Mouse (Mus musculus) gastrocnemius, adult 8-10 months (tissue): ENCODE data around the gene Samd8. TPM values are rescaled to one million over a fixed set of nuclear protein-coding genes. Genes with fewer than 3 reads are reported as not detected.

Source experiments
- DNase-seq, 2 experiments: peaks; one replicate each; pipeline ENCODE4 v3.0.0; 2022; ENCODE audit warnings: low spot score in 2 of 2
- total RNA-seq, 4 experiments: library from RNA; stranded (reverse); gene quantifications; 2 replicates each; pipeline ENCODE4 v1.2.4; 2022

Gene Samd8
- 10 to 100 TPM; 67.9 to 82.1 (median 78.9) TPM for total RNA-seq

- DNase-seq = peak; percentile 71 to 78
Observed at GRCm38 (mm10) chr14:21750008-21750880, at the start of gene Samd8. Gene Samd8 (plus strand): TSS chr14:21750531.

GRCm38 (mm10) chr14:21702691-21703090 lies 47.6 kb upstream of the Samd8 start:
- no peak for DNase-seq

- DNase-seq = no peak
Observed at GRCm38 (mm10) chr14:21703255-21703654, 47.1 kb upstream of the Samd8 start.

GRCm38 (mm10) chr14:21705462-21705861 lies 44.9 kb upstream of the Samd8 start:
- DNase-seq = no peak

- peak in 1 of 2 experiments; percentile 49 for DNase-seq
Observed at GRCm38 (mm10) chr14:21706759-21707571, 43.4 kb upstream of the Samd8 start.

GRCm38 (mm10) chr14:21709545-21709944 lies 40.8 kb upstream of the Samd8 start:
- no peak for DNase-seq

GRCm38 (mm10) chr14:21711231-21711630 lies 39.1 kb upstream of the Samd8 start:
- no peak for DNase-seq

GRCm38 (mm10) chr14:21714486-21714885 lies 35.8 kb upstream of the Samd8 start, which contains the start of gene Dupd1:
Gene Dupd1 (minus strand): TSS chr14:21714576.
- DNase-seq = peak; percentile 34 to 45

GRCm38 (mm10) chr14:21719646-21720383 lies 30.5 kb upstream of the Samd8 start:
- peak in 1 of 2 experiments; percentile 46 for DNase-seq

- DNase-seq = no peak
Observed at GRCm38 (mm10) chr14:21720430-21721205, 29.7 kb upstream of the Samd8 start.

GRCm38 (mm10) chr14:21722021-21722698 lies 28.2 kb upstream of the Samd8 start:
- no peak for DNase-seq

- peak; percentile 63 to 71 for DNase-seq
Observed at GRCm38 (mm10) chr14:21729031-21729732, 21.1 kb upstream of the Samd8 start.

- DNase-seq = no peak
Observed at GRCm38 (mm10) chr14:21729936-21730335, 20.4 kb upstream of the Samd8 start.

GRCm38 (mm10) chr14:21733131-21733905 lies 17.0 kb upstream of the Samd8 start:
- DNase-seq = no peak

GRCm38 (mm10) chr14:21740345-21740744 lies 10.0 kb upstream of the Samd8 start:
- no peak for DNase-seq

- no peak for DNase-seq
Observed at GRCm38 (mm10) chr14:21741314-21741713, 9.0 kb upstream of the Samd8 start.

GRCm38 (mm10) chr14:21741786-21742185 lies 8.5 kb upstream of the Samd8 start:
- peak; percentile 54 to 73 for DNase-seq

- DNase-seq = no peak
Observed at GRCm38 (mm10) chr14:21742441-21742840, 7.9 kb upstream of the Samd8 start.

GRCm38 (mm10) chr14:21744169-21744568 lies 6.2 kb upstream of the Samd8 start:
- DNase-seq = no peak
